Mouse (Mus musculus) CD8-positive naive resting alpha-beta T cell, adult 2 months (primary cell): Measurements from ENCODE around the gene Gm45808.
"Not testable (repeated sequence)": the region's sequence is repeated elsewhere in the genome, so short reads cannot be mapped to it uniquely, and the experiment has no call there.

Experiments
- DNase-seq, 2 experiments: peaks; one replicate each; pipeline ENCODE4 v3.0.0; 2022; ENCODE audit warnings: low read depth in 2 of 2, low spot score in 2 of 2

Gm45808 gene

GRCm38 (mm10) chr7:45486761-45487415 lies at the start of gene Gm45808:
TSS of gene Gm45808 (minus strand) at chr7:45486811.
- no peak for DNase-seq

GRCm38 (mm10) chr7:45535676-45536075 lies 49.1 kb upstream of the Gm45808 start:
- DNase-seq: no peak

- no peak for DNase-seq
Measured at GRCm38 (mm10) chr7:45530643-45531042, 44.0 kb upstream of the Gm45808 start.

- no peak for DNase-seq
Measured at GRCm38 (mm10) chr7:45529461-45529860, 42.9 kb upstream of the Gm45808 start.

- not testable (repeated sequence) for DNase-seq
Measured at GRCm38 (mm10) chr7:45527169-45527568, 40.6 kb upstream of the Gm45808 start.

GRCm38 (mm10) chr7:45526474-45527120 lies 40.0 kb upstream of the Gm45808 start:
- peak in 1 of 2 experiments; percentile 31 for DNase-seq

GRCm38 (mm10) chr7:45525809-45526473 lies 39.3 kb upstream of the Gm45808 start, which contains the start of the genes Ppp1r15a and Plekha4:
TSS of gene Ppp1r15a (minus strand) at chr7:45526268.
TSS of gene Plekha4 (plus strand) at chr7:45526330.
- DNase-seq: peak; percentile 99

- no peak for DNase-seq
Measured at GRCm38 (mm10) chr7:45524841-45525621, 38.4 kb upstream of the Gm45808 start.

GRCm38 (mm10) chr7:45523678-45524170 lies 37.1 kb upstream of the Gm45808 start:
- DNase-seq: no peak

GRCm38 (mm10) chr7:45522957-45523676 lies 36.5 kb upstream of the Gm45808 start:
- DNase-seq: no peak

GRCm38 (mm10) chr7:45522194-45522752 lies 35.7 kb upstream of the Gm45808 start:
- DNase-seq: no peak

GRCm38 (mm10) chr7:45521728-45522184 lies 35.1 kb upstream of the Gm45808 start:
- DNase-seq: peak; percentile 87 to 92

- no peak for DNase-seq
Measured at GRCm38 (mm10) chr7:45520605-45521004, 34.0 kb upstream of the Gm45808 start.

- DNase-seq: peak in 1 of 2 experiments; percentile 31
Measured at GRCm38 (mm10) chr7:45519345-45520120, 32.9 kb upstream of the Gm45808 start.

GRCm38 (mm10) chr7:45518618-45519017 lies 32.0 kb upstream of the Gm45808 start:
- DNase-seq: no peak

- DNase-seq: not testable (repeated sequence)
Measured at GRCm38 (mm10) chr7:45516846-45517245, 30.2 kb upstream of the Gm45808 start.

GRCm38 (mm10) chr7:45515436-45515835 lies 28.8 kb upstream of the Gm45808 start:
- DNase-seq: no peak

GRCm38 (mm10) chr7:45514411-45514810 lies 27.8 kb upstream of the Gm45808 start:
- DNase-seq: no peak
